Mouse (Mus musculus): Measurements from ENCODE around the gene Cnnm3. TPM values are rescaled to one million over a fixed set of nuclear protein-coding genes. Genes with fewer than 3 reads are reported as not detected.
A peak's percentile ranks its signal among the peaks of the same experiment; 100 is the strongest.

The Cnnm3 gene
- total and polyA plus RNA-seq, 3 experiments = 11.1 to 15.6 (median 15.1) TPM

DNA sequence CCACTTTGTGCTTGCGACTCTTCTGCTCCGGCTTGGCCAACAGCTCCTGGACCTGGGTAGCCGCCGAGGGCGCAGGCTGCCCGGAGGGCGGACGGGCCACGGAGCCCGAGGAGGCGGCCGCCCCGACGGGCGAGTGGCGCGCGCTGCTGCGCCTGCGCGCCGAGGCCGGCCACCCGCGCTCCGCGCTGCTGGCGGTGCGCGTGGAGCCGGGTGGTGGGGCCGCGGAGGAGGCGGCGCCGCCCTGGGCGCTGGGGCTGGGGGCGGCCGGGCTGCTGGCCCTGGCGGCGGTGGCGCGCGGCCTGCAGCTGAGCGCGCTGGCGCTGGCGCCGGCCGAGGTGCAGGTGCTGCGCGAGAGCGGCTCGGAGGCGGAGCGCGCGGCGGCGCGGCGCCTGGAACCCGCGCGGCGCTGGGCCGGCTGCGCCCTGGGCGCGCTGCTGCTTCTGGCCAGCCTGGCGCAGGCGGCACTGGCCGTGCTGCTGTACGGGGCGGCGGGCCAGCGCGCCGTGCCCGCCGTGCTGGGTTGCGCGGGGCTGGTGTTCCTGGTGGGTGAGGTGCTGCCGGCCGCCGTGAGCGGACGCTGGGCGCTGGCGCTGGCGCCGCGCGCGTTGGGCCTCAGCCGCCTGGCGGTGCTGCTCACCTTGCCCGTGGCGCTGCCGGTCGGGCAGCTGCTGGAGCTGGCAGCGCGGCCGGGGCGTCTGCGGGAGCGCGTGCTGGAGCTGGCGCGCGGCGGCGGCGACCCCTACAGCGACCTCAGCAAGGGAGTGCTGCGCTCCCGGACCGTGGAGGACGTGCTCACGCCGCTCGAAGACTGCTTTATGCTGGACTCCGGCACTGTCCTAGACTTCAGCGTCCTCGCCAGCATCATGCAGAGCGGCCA, 660 bp downstream of the Cnnm3 start:
- WGBS = 10% methylated on average over 126 of the region's 126 CpGs
- peak overlapping the region; percentile 99 for H3K27ac ChIP-seq
- no peaks in the 10 kb centered on the region for H3K27me3 ChIP-seq (ENCODE audit: control insufficient read depth, insufficient read depth, low read length)
- H3K4me1 ChIP-seq (ENCODE audit: control insufficient read depth, insufficient read depth, low read length) = peaks cover 3% of the 10 kb centered on the region
- DNase-seq = peak; percentile 68 to 71
- H3K79me2 ChIP-seq (replicated peaks; ENCODE audit: control insufficient read depth, insufficient read depth, low read length) = 0 out of 2 replicates have a peak, but pooled peaks cover 2% of the 10 kb centered on the region
- intact Hi-C loops (cut with DNase I) = no loop called here
- peak; percentile 39 for TF ChIP-seq CTCF (IDR thresholded peaks at IDR 0.05)
- no peak for TF ChIP-seq EP300 (IDR thresholded peaks at IDR 0.05; ENCODE audit: insufficient read depth, low read depth, low read length)
- H3K36me3 ChIP-seq (ENCODE audit: control insufficient read depth, insufficient read depth, low read length) = peaks cover 4% of the 10 kb centered on the region; the same call in 1 of the 2 replicates
- H3K4me3 ChIP-seq = peak overlapping the region; percentile 71
- H3K9ac ChIP-seq (ENCODE audit: low read depth, low read length) = peak overlapping the region; percentile 95

DNA sequence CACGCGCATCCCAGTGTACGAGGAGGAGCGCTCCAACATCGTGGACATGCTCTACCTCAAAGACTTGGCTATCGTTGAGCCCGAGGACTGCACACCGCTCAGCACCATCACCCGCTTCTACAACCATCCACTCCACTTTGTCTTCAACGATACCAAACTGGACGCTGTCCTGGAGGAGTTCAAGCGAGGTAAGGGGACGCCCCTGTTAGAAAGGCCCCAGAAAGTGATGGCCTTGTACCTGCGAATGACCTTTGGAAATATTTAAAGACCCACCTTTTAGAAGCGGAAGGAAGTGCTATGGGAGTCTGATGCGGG, 1.3 kb downstream of the Cnnm3 start:
- no peak for TF ChIP-seq POLR2A (IDR thresholded peaks at IDR 0.05; ENCODE audit: insufficient read depth, low read depth, low read length)
- no peak for TF ChIP-seq EP300 (IDR thresholded peaks at IDR 0.05; ENCODE audit: insufficient read depth, low read depth, low read length)
- no peak for TF ChIP-seq CTCF (IDR thresholded peaks at IDR 0.05)
- WGBS = 4% methylated on average over 16 of the region's 16 CpGs
- H3K27me3 ChIP-seq (ENCODE audit: control insufficient read depth, insufficient read depth, low read length) = no peaks in the 10 kb centered on the region
- H3K79me2 ChIP-seq (replicated peaks; ENCODE audit: control insufficient read depth, insufficient read depth, low read length) = 0 out of 2 replicates have a peak, but pooled peaks cover 2% of the 10 kb centered on the region
- no peak for DNase-seq
- peak overlapping the region; percentile 68 for H3K4me3 ChIP-seq
- peak overlapping the region; percentile 95 for H3K9ac ChIP-seq (ENCODE audit: low read depth, low read length)
- H3K36me3 ChIP-seq (ENCODE audit: control insufficient read depth, insufficient read depth, low read length) = peaks cover 4% of the 10 kb centered on the region; the same call in 1 of the 2 replicates
- intact Hi-C loops (cut with DNase I) = loop anchor here (1.0 kb wide), 1 partner anchor 31 kb away; no protein-coding TSS in a partner anchor
- H3K4me1 ChIP-seq (ENCODE audit: control insufficient read depth, insufficient read depth, low read length) = peaks cover 5% of the 10 kb centered on the region
- H3K27ac ChIP-seq = peak overlapping the region; percentile 43

DNA sequence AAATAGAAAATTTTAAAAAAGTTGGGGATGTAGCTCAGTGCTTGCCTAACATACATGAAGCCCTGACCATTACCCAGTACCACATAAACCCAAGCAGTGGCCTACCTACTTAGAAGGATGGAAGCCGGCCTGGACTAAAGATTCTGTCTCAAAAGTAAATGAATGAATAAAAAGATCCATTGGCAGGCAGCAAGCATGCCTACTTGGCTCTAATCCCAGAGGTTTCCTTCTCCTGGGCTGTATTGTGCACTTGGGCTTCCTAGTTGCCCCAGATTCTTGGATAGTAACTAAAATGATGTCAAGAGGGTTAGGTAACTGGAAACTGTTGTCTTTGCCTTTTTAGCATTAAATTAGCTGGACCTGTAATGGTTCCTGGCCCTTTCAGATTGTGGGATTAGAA, 1.6 kb downstream of the Cnnm3 start:
- Histone ChIP-seq H3K27me3 (ENCODE audit: control insufficient read depth, insufficient read depth, low read length) (no peaks in the 10 kb centered on the region), H3K4me1 (ENCODE audit: control insufficient read depth, insufficient read depth, low read length) (peaks cover 6% of the 10 kb centered on the region), H3K79me2 (replicated peaks; ENCODE audit: control insufficient read depth, insufficient read depth, low read length) (0 out of 2 replicates have a peak, but pooled peaks cover 2% of the 10 kb centered on the region), H3K36me3 (ENCODE audit: control insufficient read depth, insufficient read depth, low read length) (peaks cover 4% of the 10 kb centered on the region; the same call in 1 of the 2 replicates), H3K27ac (no peak overlapping the region; the same call in 1 of the 2 replicates), H3K4me3 (peak overlapping the region; percentile 68), H3K9ac (ENCODE audit: low read depth, low read length) (no peak overlapping the region)
- intact Hi-C loops (cut with DNase I) = loop anchor here (1.0 kb wide), 1 partner anchor 31 kb away; no protein-coding TSS in a partner anchor
- no peak for DNase-seq
- TF ChIP-seq POLR2A (IDR thresholded peaks at IDR 0.05; ENCODE audit: insufficient read depth, low read depth, low read length) (no peak), CTCF (IDR thresholded peaks at IDR 0.05) (no peak), EP300 (IDR thresholded peaks at IDR 0.05; ENCODE audit: insufficient read depth, low read depth, low read length) (no peak)
- 11% methylated on average over 1 of the region's 1 CpGs for WGBS

DNA sequence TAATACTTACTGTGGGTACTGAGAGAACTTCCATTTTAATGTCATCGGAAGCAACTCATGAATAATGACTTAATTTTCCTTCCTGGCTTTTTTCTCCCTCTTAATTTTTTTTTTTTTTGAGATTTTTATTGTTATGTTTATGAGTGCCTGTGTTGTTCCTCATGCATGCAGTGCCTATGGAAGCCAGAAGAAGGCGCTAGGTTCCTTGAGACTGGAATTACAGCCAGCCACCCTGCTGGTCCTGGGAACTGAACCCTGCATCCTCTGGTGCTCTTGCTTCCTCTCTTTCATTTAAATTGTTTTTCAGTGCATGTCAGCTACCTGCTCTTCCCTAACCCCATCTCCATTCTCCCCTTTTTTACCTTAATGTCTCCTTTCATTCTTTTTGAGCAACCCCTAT, 2.1 kb downstream of the Cnnm3 start:
- WGBS = 58% methylated on average over 2 of the region's 2 CpGs
- no peak overlapping the region for H3K27ac ChIP-seq
- no peaks in the 10 kb centered on the region for H3K27me3 ChIP-seq (ENCODE audit: control insufficient read depth, insufficient read depth, low read length)

DNA sequence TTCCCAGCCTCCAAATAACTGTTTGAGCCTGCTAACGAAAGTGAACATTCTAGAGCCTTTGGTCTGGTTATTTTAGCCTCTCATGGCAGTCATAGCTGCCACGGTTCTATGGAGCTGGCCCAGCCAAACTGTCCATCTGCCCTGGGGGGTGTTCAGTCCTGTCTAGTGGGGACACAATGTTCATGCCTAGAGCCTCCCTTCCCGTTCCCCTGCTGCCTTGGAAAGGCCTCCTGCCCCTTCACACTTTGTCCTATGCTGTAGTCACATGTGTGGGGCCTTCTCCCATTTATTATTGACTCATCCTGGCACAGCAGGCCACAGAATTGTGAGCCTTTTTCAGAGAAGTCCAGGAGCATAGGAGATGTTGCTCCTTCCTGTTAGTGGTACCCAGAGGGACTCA, 6.6 kb downstream of the Cnnm3 start:
- Histone ChIP-seq H3K79me2 (replicated peaks; ENCODE audit: control insufficient read depth, insufficient read depth, low read length) (0 out of 2 replicates have a peak, but pooled peaks cover 2% of the 10 kb centered on the region), H3K36me3 (ENCODE audit: control insufficient read depth, insufficient read depth, low read length) (peaks cover 5% of the 10 kb centered on the region), H3K9ac (ENCODE audit: low read depth, low read length) (no peak overlapping the region), H3K27ac (no peak overlapping the region), H3K4me3 (no peak overlapping the region), H3K27me3 (ENCODE audit: control insufficient read depth, insufficient read depth, low read length) (no peaks in the 10 kb centered on the region), H3K4me1 (ENCODE audit: control insufficient read depth, insufficient read depth, low read length) (peaks cover 5% of the 10 kb centered on the region; the same call in 1 of the 2 replicates)
- DNase-seq = no peak
- WGBS = 56% methylated on average over 3 of the region's 3 CpGs
- intact Hi-C loops (cut with DNase I) = no loop called here
- no peak for TF ChIP-seq POLR2A (IDR thresholded peaks at IDR 0.05; ENCODE audit: insufficient read depth, low read depth, low read length)
- no peak for TF ChIP-seq EP300 (IDR thresholded peaks at IDR 0.05; ENCODE audit: insufficient read depth, low read depth, low read length)
- no peak for TF ChIP-seq CTCF (IDR thresholded peaks at IDR 0.05)

More for the DNA sequence above, 2.1 kb downstream of the Cnnm3 start:
- H3K36me3 ChIP-seq (ENCODE audit: control insufficient read depth, insufficient read depth, low read length) = peaks cover 4% of the 10 kb centered on the region; the same call in 1 of the 2 replicates
- H3K4me3 ChIP-seq = peak overlapping the region; percentile 68
- no peak overlapping the region for H3K9ac ChIP-seq (ENCODE audit: low read depth, low read length)
- TF ChIP-seq CTCF (IDR thresholded peaks at IDR 0.05) = peak; percentile 67
- no peak for TF ChIP-seq EP300 (IDR thresholded peaks at IDR 0.05; ENCODE audit: insufficient read depth, low read depth, low read length)
- intact Hi-C loops (cut with DNase I) = loop anchor here (1.0 kb wide), 1 partner anchor 31 kb away; no protein-coding TSS in a partner anchor
- peaks cover 6% of the 10 kb centered on the region for H3K4me1 ChIP-seq (ENCODE audit: control insufficient read depth, insufficient read depth, low read length)
- no peak for DNase-seq
- 0 out of 2 replicates have a peak, but pooled peaks cover 2% of the 10 kb centered on the region for H3K79me2 ChIP-seq (replicated peaks; ENCODE audit: control insufficient read depth, insufficient read depth, low read length)

DNA sequence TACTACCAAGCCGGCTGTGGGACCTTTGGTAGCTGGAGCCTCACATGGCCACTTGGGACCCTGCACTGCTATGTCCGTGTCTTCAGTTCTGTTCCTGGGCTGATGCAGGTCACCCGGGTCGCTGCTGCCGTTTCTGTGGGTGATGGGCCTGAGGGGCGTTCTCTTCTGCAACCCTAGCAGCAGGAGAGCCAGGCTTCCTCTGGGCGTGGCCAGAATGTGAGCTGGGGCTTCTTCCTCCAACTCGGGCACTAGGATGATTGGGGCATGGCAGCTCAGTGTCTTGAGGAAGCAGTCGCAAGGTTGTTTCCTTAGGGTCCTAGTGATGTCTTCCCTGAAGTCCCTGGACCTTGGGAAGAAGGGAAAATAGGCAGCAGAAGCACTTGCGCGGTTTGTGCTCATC, 8.0 kb downstream of the Cnnm3 start:
- H3K27me3 ChIP-seq (ENCODE audit: control insufficient read depth, insufficient read depth, low read length) = no peaks in the 10 kb centered on the region
- H3K79me2 ChIP-seq (replicated peaks; ENCODE audit: control insufficient read depth, insufficient read depth, low read length) = 0 out of 2 replicates have a peak, but pooled peaks cover 2% of the 10 kb centered on the region
- TF ChIP-seq POLR2A (IDR thresholded peaks at IDR 0.05; ENCODE audit: insufficient read depth, low read depth, low read length) (no peak), EP300 (IDR thresholded peaks at IDR 0.05; ENCODE audit: insufficient read depth, low read depth, low read length) (no peak), CTCF (IDR thresholded peaks at IDR 0.05) (no peak)
- DNase-seq = no peak
- H3K4me1 ChIP-seq (ENCODE audit: control insufficient read depth, insufficient read depth, low read length) = peaks cover 5% of the 10 kb centered on the region; the same call in 1 of the 2 replicates
- no peak overlapping the region for H3K4me3 ChIP-seq
- no peak overlapping the region for H3K9ac ChIP-seq (ENCODE audit: low read depth, low read length)
- WGBS = 79% methylated on average over 11 of the region's 11 CpGs
- no peak overlapping the region for H3K27ac ChIP-seq
- peaks cover 3% of the 10 kb centered on the region for H3K36me3 ChIP-seq (ENCODE audit: control insufficient read depth, insufficient read depth, low read length)
- intact Hi-C loops (cut with DNase I) = no loop called here
